Mouse (Mus musculus) kidney, adult 2 months (tissue): ENCODE measurements around the gene Mbd3.

Source experiments
- CTCF ChIP-seq: fragments of 200-500 bp; conservative IDR thresholded peaks from 2 replicates; pipeline ENCODE4 v1.5.1; 2011; ENCODE audit warnings: low read depth, mild to moderate bottlenecking, control low read depth, low read length, moderate library complexity, mixed read lengths; ENCODE audit not compliant: insufficient read depth, insufficient read length
- POLR2A ChIP-seq: fragments of 200-500 bp; IDR thresholded peaks from one replicate; pipeline ENCODE4 v1.6.1; 2011; ENCODE audit warnings: low read depth, low read length, control low read depth

DNA sequence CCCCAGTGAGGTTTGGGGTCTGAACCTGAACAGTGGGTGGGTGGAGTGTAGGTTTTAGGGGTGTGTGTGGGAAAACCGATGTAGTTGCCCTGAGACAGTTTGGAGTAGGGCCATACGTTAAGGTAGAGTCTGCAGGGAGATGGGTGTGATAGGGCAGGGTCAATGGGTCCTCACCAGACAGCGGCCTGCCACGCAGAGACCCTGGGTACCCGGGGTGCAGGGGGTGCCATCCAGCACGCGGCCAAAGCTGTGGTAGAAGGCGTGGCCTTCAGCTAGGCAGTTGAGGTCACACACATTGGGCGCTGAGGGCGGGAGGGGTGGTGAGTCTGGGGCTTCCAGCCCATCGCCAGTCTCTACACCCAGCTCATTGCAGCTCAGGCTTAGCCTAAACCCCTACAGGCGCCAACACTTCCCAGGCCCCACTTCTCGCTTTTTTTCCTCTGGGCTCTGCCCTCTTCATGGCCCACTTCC is 55.9 kb downstream of the Mbd3 start:
- TF ChIP-seq CTCF (no peak), POLR2A (no peak)
